Mouse (Mus musculus): Measurements from ENCODE around the gene Srp9.

- no peak for TF ChIP-seq USF1 (IDR thresholded peaks at IDR 0.05; ENCODE audit: low read depth)
- peak in 1 of 3 experiments; percentile 20 for TF ChIP-seq MYOD1 (IDR thresholded peaks at IDR 0.05; ENCODE audit: control insufficient read depth in 1 of 3, insufficient read length in 2 of 3, low read depth in 2 of 3)
- no peak for TF ChIP-seq E2F4 (IDR thresholded peaks at IDR 0.05; ENCODE audit: insufficient read depth)
- TF ChIP-seq POLR2A (IDR thresholded peaks at IDR 0.05; ENCODE audit: insufficient read length, low read depth) = no peak
- no peak for TF ChIP-seq SRF (IDR thresholded peaks at IDR 0.05; ENCODE audit: control insufficient read depth, insufficient read length, low read depth)
- no peak for TF ChIP-seq MAX (IDR thresholded peaks at IDR 0.05; ENCODE audit: low read depth)
- TF ChIP-seq CEBPB (IDR thresholded peaks at IDR 0.05; ENCODE audit: insufficient read depth, poor library complexity, severe bottlenecking) = no peak
- no peak for TF ChIP-seq POLR2AphosphoS2 (IDR thresholded peaks at IDR 0.05; ENCODE audit: insufficient read length, low read depth)
- TF ChIP-seq TCF3 (IDR thresholded peaks at IDR 0.05; ENCODE audit: insufficient read length, low read depth) = no peak
- TF ChIP-seq TCF12 (IDR thresholded peaks at IDR 0.05; ENCODE audit: insufficient read depth, poor library complexity, severe bottlenecking) = no peak
- no peak for TF ChIP-seq MYOG (IDR thresholded peaks at IDR 0.05; ENCODE audit: control insufficient read depth in 1 of 3, insufficient read depth in 1 of 3, insufficient read length in 2 of 3, low read depth in 2 of 3)
Measured at GRCm38 (mm10) chr1:182096707-182097106, 27.8 kb upstream of the Srp9 start.
